Mouse (Mus musculus) lung, postnatal 4 days (tissue): Measurements from ENCODE around the gene St7l.
"Not testable (repeated sequence)": the region's sequence is repeated elsewhere in the genome, so short reads cannot be mapped to it uniquely, and the experiment has no call there.

Experiments
- DNase-seq, 2 experiments: peaks; one replicate each; pipeline ENCODE4 v3.0.0; 2021

St7l gene

DNA sequence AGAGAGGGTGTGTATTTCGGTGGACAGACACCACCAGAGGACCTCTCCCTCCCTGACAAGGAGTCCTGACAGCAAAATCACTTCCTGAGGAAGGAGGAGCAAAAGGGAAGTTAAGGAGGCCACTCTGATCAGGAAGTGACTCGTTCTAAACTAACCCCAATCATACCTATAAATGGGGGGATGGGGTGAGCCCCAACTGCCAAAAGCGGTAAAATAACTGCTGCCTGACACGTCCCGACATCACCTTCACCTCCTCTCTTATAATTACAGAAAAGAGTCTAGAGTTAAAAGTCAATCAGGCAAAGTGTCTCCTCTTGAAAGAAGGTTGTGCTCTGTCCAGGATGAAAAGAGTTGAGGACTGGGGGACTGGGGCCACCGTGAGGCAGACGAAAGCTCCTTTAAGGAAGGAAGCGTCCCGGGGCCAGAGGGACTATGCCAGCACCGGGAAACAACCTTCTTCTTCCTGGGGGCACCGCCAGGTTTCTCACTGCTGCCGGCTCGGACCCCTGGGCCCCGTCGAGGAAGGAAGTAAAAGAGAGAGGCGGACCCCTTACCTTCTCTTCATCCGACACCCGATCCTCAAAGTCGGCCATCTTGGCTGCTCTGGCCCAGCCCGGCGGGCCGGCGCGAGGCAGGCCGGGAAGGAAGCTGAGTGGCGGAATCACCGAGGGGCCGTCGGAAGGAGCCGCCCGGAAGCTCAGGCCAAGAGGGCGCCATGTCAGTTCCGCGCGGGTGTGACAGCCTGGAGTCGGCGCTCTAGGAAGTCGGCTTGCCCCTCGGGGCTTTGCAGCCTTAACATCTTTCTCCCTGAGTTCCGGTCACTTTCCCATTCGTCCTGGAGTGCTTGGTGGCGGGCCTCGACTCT, at the start of gene St7l, which contains the start of gene Capza1:
Gene St7l, plus strand, starts transcription at position 220 of the 865 bp plus-strand sequence.
Gene Capza1, minus strand, starts transcription at position 720 of the 865 bp plus-strand sequence.
- peak; percentile 93 to 95 for DNase-seq

DNA sequence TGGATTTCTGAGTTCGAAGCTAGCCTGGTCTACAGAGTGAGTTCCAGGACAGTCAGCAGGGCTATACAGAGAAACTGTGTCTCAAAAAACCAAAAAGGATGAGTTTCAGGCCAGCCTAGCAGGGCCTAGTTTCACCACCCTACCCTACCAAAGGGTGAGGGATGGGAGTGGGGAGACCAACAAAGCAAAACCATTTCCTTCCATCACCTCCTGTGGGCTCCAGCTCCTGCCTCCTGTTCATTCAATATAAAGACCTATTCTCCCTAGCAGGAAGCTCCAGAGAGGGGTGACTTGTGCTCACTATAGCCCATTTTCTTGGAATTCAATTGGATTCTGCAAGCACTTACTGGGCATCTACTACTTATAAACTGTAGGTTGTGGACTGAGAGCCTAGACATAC, 49.1 kb upstream of the St7l start:
- DNase-seq: no peak

DNA sequence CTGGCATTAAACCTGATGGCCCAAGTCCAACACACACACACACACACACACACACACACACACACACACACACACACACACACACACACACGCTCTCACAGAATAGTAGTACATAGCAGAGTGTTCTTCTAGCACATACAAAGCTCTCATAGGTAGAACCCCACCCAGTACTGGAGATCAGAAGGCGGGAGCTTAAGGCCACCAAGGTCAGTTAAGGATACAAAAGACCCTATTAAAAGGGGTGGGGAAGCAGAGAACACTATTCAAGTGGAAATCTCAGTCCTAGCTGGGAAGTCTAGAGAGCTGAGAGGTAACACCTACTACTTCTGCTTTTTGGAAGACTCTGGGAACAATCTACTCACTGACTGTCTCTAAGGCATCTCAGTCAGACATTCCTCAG, 48.5 kb upstream of the St7l start:
- no peak for DNase-seq

DNA sequence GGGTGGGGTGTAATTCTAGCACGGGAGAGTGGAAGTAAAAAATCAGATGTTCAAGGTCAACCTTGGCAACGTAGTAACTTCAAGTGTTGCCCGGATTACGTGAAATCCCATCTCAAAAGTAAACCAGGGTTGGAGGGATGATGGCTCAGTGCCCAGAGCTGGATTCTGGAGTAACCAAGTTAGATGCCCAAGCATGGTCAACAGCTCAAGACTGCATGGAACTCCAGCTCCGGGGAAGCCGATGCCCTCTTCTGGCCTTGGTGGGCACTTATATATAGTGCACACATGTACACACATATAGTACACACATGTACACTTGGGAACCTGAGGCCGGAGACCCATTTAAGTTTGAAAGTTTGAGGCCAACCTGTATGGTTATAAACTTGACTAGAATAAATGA, 47.7 kb upstream of the St7l start:
- DNase-seq: no peak

DNA sequence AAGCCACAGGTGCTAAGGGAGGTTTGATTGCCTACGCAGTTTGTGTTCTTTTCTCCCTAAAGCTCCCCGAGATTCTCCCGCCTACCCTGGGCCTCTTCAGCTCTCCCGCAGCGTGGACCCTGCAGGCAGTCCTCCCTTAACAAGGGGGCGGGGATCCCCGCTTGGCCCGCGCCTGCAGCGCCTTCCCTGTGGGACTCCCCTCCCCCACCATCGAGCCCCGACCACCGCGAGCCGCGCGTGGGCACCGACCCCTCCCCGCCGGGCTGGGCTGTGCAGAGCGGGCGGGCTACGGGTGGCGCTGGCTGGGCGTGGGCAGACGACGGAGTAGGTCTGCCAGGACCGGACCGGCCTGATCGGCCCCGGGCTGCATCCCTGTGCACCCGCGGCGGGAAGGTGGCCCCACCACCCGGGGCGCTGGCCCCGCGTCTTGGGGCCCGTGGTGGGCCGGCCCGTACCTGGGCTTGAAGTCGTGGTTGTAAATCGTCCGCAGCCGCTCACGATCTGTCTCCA, 46.3 kb upstream of the St7l start:
- peak; percentile 73 to 77 for DNase-seq

DNA sequence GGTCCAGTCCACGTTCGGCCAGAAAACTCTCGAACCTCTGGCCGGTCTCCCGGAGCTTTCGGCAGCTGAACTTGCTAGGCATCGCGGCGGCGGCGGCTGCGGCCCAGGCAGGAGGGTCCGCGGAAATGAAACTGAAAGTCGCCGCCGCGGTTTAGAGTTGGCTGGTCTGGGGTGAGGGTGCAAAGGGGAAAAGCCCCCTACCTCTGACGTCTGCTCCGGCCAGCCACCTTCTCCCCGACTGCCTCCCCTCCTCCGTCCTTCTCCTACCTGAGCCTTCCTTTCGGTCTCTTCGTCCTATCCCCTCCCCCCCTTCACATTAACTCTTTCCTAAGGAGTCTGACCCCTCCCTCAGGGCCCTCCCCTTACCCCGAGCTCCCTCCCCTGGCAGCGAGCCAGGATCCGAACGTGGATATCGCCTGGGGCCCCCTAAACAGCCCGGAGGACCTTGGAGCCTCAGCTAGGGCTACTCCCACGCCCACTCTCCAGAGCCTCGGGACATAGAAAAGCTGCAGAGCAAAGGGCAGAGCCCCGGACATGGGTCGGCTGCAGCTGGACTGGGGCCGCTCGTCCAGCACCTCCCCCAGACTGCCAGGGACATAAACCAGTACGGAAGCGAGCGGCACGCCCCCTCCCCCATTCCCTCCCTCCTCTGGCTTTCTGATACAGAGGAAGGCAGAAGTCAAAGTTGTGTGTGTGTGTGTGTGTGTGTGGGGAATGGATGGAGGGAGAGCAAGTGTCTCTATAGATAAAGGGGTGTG, 45.6 kb upstream of the St7l start, which contains the start of gene Mov10:
Gene Mov10, minus strand, starts transcription at position 573 of the 758 bp plus-strand sequence.
- DNase-seq: peak; percentile 77 to 88

DNA sequence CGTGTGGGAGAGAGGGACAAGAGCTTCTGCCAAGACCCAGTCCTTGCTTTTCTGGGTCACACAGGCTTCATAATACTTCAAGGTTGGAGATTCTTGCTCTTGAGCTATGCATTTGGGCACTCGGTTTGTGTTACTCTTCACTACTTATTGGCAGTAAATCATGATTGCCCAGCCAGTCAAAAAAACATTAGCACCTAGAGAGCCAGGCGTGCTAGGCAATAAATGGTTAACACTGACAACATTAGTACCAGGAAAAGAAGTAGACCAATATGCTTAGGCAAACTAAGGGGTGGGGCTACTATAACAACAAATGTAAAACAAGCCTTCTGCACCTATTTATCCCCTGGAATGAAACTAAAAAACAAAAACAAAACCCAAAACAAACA, 45.1 kb upstream of the St7l start:
- DNase-seq: no peak

DNA sequence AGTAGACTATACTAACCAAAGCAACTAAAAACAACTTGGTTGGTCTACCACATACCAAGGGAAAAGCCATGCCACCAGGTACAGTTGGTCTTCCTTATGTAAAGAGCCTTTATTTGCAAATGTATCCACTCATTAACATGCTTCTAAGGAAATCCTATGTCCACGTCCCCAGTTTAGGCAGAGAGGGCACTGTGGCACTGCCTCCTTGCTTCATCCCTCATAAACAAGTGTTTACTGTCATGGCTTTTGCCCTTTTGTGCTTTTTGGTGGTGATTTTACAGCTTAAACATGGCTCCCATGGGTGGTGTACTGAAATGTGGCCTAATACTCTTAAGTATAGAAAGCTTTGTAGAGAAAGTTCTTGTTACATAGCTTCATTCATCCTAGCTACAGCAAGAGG, 43.4 kb upstream of the St7l start:
- no peak for DNase-seq

DNA sequence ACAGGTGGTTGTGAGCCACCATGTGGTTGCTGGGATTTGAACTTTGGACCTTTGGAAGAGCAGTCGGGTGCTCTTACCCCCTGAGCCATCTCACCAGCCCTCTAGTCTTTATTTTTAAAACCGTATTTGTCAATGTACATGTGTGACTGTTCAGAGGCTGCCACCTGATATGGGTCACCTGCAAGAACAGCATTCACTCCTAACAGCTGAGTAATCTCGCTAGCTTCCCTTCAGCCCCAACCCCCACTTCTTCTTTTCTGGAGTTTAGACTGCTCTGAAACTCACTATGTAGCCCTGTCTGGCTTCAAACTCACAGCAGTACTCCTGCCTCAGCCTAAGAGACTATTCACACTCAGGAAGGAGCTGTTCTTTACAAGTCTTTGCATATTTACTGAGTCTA, 41.4 kb upstream of the St7l start:
- DNase-seq: no peak

DNA sequence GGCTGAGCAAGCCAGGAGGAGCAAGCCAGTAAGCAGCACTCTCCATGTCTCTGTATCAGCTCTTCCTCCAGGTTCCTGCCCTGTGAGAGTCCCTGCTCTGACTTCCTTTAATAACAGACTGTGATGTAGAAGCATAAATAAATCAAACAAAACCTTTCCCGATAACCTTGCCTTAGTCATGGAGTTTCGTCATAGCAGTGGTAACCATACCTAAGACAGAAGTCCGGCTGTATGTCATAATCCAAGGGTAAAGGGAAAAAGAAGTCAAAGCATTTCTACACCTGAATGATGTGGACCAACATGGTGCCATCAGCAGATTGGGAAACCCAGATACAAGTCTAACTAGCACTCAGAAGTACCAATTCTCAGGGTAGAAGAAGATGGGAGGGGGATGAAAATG, 28.0 kb upstream of the St7l start:
- no peak for DNase-seq

DNA sequence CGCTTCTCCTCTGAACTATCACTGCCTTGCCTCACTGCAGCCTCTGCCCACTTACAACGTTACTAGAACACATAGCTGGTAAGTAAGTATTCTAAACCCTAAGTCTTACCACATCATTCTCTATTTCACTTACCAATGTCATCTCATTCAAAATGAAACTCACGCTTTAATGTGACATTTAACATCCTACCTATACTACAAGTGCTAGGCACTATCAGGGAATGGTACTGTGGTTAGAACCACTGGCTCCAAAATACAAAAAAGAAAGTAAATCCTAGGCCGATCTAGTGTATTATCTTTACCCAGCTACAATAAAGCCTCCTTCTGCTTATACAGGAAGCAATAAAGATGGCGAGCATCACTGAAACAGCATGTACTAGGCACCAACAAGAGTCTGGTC, 22.8 kb upstream of the St7l start:
- no peak for DNase-seq

DNA sequence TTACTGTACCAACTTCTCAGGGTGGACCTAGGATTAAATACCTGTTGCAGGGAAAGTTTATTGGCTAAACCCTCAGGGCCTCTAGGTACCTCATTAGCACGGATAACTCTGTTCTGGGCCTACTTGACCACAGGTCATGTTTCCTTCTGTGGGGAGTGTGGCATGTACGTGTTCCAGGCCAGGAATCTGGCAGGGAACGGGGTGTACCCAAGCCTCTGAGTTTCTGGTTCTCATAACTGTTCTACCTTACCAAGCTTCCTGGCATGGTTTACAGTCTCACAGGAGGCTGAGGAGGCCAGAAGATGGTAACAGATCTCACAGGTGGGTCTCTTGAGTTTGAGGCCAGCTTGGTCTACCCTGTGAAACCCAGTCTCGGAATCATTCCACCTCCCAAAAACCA, 17.2 kb upstream of the St7l start:
- DNase-seq: no peak

DNA sequence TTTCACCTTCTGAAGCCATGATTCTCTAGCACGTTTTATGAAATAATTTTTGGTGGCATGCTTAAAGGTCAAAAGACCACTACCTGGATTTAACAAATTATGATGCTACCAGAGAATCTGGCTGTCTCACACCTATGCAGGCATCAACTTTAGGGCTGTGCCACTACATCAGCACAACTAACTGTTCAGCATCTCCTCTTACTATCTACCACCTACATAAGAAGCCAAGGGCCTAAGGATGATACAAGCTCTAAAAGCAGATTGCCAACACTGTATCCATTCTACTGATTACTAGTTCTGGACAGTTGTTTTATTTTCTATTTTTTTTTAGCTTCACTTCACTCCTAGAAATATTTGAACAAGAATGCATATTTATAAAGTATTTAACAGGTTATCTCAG, 9.3 kb upstream of the St7l start:
- DNase-seq: no peak

DNA sequence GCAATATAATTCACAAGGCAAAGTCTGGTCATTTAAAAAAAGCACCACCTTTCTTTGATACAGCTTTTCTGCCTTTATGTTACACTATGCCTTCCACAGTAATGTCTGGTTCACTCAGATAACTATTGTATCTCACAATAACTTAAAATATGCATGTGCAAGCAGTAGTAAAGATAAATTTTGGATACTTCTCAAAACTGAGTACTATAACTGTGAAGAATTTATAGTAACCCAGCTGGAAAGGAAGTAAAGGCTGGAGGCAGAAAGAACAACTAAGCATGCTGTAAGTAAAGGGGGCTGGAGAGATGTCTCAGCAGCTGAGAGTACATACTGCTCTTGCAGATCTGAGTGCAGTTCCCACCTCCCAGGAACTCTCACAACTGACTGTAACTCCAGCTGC, 8.9 kb upstream of the St7l start:
- no peak for DNase-seq

DNA sequence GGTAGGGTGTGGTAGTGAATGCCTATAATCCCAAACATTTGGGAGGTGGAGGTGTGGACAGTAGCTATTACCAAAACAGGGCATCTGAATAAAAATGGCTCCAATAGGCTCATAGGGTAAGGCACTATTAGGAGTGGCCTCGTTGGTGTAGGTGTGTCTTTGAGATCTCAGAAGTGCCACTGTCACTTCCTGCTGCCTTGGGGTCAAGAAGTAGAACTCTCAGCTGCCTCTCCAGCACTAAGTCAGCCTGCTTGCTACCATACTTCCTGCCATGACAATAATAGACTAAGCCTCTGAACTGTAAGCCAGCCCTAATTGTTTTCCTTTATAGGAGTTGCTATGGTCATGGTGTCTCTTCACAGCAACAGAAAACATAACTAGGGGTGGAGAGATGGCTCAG, 7.7 kb upstream of the St7l start:
- DNase-seq: no peak

DNA sequence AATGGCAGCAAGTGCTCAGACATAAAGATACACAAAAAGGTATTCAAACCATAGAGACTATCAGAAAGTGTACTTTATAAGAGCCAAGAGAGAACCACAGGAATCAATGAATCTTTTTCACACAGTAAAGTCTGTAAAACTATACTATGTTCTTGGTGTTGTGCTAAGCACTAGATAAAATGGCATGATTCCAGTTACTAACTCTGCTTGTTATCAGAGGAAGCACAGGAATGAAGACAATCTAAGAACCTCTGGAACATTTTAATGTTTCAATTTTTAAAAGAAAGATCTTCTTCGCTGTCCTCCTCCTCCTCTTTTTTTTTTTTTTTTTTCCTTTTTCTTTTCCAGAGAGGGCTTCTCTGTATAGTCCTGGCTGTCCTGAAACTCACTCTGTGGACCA, 5.2 kb upstream of the St7l start:
- no peak for DNase-seq

DNA sequence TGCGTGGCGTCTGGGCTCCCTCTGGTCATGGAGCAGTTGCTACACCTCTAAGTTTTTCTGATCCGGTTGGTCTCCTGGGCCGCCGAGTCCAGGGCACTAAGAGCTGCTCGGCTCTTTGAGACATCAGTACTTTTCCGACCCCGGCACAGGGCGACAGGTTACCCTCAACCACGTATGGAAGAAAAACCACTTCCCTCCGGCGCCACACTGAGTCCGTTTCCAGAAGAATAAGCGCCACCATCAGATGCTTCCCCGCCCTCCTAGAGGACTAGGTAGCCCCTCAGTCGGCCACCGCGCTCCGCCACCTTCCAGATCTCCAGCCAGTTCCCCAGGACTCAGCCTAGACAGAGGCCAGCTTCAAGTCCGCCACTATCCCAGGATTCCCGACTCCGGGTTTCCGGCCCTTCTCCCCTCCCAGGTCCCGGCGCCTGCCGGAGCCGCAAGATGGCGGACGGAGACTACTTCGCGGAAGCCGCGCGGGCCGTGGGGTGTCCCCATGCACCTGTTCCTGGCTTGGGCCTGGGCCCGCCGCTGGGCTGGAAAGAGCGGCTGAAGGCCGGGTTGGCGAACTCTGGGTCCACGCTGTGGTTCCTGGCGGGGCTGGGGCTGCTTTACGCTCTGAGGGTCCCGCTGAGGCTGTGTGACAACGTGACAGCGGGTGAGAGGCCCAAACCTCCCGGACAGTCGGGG, 991 bp downstream of the St7l start:
- DNase-seq: peak; percentile 91 to 93

DNA sequence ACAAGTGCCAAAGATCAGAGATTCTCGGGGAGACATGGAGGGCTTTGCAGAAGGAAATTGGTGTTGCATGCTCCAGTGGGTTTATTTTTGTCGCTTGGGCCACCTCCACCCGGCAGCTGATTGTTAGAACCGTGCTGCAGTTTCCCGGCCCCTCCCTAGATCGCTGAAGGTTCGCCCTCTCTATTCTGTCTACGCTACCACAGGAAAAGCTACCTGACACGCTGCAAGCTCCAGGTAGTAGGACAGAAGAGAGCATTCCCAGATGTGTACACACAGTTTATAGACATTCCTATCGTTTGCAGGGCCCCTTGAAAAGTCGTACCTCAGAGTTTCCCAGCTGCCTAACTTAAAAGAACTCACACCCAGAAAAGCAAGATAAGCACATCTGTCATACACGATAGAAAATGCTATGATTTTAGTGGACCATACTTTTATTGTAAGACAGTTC, 1.6 kb downstream of the St7l start:
- no peak for DNase-seq

DNA sequence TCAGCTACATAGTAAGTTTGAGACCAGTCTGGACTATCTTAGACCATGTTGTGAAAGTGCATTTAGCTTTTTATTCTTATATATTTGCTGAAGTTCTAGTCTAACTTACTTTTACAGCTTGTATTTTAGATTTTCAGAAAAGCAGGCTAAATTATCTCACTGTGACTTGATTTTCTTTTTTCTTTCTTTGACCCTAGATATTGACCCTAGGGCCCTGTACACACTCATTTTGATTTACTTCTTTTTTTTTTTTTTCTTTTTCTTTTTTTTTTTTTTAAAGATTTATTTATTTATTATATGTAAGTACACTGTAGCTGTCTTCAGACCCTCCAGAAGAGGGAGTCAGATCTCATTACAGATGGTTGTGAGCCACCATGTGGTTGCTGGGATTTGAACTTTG, 2.9 kb downstream of the St7l start:
- DNase-seq: not testable (repeated sequence)

DNA sequence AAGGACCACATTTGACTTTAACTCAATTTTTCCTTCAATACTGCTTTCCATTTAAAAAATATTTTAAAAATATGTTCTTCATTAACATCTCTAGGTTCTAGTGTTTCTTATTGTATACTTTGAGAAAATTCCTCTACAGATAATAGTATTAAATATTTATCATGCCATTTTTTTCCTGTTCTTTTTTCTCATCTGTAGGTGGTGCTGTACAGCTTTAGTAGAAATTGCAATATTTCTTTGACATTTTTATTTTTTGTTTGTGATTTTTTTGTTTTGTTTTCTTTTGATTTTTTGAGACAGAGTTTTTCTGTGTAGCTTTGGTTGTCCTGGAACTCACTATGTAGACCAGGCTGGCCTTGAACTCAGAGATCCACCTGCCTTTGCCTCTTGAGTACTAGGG, 5.8 kb downstream of the St7l start:
- DNase-seq: no peak

DNA sequence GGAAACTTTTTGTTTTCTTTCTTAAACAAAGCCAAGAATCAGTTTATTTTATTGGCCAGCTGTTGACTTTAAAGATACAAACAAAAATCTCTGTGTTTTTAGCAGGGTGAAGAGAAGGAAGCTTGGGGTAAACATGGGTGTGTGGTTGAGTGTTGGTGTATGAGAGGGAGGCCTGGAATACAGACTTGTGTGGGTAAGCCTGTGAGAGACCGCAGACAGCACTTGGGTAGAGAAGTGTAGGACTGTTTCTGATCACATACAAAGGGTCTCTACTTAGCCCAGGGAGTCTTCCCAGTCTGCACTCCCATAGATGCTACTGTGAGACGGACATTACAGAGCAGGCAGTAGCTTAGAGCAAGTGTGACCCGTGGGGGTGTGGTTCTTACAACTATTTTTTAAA, 24.8 kb downstream of the St7l start:
- no peak for DNase-seq

DNA sequence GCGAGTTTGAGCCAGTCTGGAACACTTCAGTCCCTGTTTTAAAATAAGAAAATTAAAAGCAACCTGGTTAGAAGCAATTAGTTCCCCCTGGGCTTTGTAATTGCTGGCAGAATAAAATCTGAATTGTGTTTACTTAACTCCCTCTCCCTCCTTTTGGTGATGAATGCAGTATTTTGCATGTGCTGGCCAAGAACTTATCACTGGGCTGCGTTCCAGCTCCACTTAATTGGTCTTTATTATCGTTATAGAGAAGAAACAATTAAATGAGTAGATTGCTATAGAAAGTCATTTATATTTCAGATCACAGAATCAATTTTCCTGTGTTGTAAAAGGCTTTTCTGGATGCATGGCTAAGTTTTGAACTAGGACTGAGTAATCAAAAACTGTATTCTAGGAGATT, 32.3 kb downstream of the St7l start:
- no peak for DNase-seq

DNA sequence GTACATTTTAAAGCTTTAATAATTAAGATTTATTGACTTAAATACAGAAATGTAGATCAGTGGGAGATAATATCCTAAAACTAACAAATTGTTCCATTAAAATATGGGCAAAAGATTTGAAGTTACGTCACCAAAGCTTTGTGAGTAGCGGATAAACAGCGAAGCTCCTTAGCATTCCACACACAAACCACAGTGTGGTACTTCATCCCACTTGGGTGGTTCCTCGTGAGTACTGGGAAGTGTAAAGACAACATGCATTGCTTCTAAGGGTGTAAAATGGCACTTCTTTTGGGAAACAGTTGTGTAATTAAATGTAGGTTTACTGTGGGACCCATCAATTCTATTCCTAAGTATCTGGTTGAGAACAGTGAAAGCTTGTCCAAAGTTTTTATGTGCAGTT, 37.3 kb downstream of the St7l start:
- DNase-seq: no peak
